ENCODE assay signal across 15 mouse cellular contexts in the genomic region with DNA sequence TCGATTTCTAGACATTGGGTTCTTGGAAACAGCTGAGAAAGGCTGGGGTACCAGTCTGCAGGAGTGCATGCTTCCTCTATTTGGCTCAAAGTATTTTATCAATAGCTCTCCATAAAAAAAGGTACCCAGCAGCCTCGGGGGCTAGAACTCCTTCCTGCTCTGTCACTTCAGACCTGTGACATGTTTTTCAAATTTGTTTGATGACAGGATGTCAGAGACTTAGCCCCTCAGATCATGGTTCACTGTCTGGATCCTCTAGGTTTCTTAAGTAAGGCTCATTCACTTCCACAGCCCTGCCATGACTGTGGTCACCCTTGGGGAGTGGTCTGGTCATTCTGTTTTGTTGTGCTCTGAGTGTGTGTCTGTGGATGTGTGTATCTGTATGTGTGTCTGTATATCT.
"Had no signal": no experiment of that assay in that cellular context is flagged by ENCODE, and none has a peak within 500 bp of the region (broad histone marks: within the 10 kb centered on the region; RNA-seq: fewer than 3 reads in every experiment).

No protein-coding gene starts in this region.

- ATAC-seq: intestine, postnatal 0 days; liver, postnatal 0 days; midbrain, embryonic 15.5 days had no signal

- H3K27ac ChIP-seq: limb, embryonic 12.5 days; liver, embryonic 13.5 days; lung, embryonic 15.5 days; macrophage had no signal

- DNase-seq: kidney, adult 8-10 months; kidney, postnatal 25 days; liver; liver, embryonic 13.5 days; liver, postnatal 0 days; lung, postnatal 14 days; right cerebral cortex, adult 18-20 months; right cerebral cortex, postnatal 25 days had no signal

- H3K27me3 ChIP-seq: limb, embryonic 12.5 days; liver, embryonic 13.5 days; lung, embryonic 15.5 days; megakaryocyte, embryonic 14.5 days; midbrain, embryonic 15.5 days had no signal

- H3K36me3 ChIP-seq: limb, embryonic 12.5 days; liver, embryonic 13.5 days; lung, embryonic 15.5 days; midbrain, embryonic 15.5 days had no signal

- H3K4me1 ChIP-seq: liver, embryonic 13.5 days; lung, embryonic 15.5 days; megakaryocyte, embryonic 14.5 days had no signal

- H3K9ac ChIP-seq: limb, embryonic 12.5 days; liver, embryonic 13.5 days; liver, postnatal 0 days; lung, embryonic 15.5 days; midbrain, embryonic 15.5 days had no signal

- H3K9me3 ChIP-seq: limb, embryonic 12.5 days; liver, embryonic 13.5 days; lung, embryonic 15.5 days; megakaryocyte, embryonic 14.5 days; midbrain, embryonic 15.5 days had no signal

- H3K4me3 ChIP-seq: limb, embryonic 12.5 days; liver, embryonic 13.5 days; lung, embryonic 15.5 days; midbrain, embryonic 15.5 days had no signal

- H3K4me2 ChIP-seq: limb, embryonic 12.5 days; liver, embryonic 13.5 days; lung, embryonic 15.5 days; midbrain, embryonic 11.5 days; midbrain, embryonic 15.5 days had no signal
